Mouse (Mus musculus) thymus, postnatal 14 days (tissue): ENCODE measurements around the gene Tefm.
"Not testable (repeated sequence)": the region's sequence is repeated elsewhere in the genome, so short reads cannot be mapped to it uniquely, and the experiment has no call there.

Experiments
- DNase-seq: peaks from one replicate; pipeline ENCODE4 v3.0.0; 2021

Tefm gene

DNA sequence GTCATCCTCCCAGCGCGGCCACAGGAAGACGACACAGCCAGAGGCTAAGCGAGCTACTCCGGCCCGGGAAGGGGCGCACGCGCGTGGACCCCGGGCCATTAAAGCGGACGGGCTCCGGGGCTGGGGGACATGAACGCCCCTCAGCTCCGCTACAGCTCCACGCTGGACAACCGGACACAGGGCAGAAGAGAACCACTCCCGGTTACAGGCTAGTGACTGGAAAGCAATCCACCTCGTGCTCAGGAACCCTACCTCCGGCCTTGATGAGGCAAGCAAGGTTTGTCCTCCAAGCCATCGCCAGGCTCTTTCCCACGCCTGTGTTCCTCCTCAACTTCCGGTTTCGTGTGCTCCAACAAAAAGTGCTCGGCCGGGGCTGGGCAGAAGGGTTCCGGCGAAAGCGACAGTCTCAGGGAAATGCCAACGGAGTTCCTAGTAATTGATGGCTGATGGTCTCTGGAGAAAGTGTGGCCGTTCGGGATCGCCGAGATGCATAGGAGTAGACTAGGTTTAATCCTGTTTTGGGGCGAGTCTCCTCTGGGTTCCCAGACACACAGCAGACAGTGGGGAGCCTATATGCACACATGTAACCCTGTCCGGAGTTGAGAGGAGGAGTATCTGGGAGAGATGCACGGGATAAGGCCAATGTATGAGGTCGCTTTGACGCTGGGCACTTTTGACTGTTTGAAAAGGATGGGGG, at the start of gene Tefm:
Gene Tefm (minus strand): TSS at position 351 of the 697 bp plus-strand sequence.
- DNase-seq, result peak; percentile 82

DNA sequence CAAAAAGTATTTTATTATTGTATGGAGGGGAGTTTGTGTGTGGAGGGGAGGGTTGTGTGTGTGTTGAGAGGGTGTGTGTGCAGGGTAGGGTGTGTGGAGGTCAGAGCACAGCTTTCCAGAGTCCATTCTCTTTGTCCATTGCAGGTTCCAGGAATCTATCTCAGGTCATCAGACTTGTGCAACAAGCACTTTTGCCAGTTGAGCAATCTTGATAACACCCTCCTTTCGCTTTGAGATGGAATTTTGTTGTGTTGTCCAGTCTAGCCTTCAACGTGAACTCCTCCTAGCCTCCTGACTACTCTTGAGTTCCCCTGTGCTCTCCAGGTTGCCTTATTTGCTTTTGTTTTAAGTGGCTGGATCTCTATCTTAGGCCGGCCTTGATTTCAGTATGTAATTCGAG, 48.3 kb upstream of the Tefm start:
- no peak for DNase-seq

DNA sequence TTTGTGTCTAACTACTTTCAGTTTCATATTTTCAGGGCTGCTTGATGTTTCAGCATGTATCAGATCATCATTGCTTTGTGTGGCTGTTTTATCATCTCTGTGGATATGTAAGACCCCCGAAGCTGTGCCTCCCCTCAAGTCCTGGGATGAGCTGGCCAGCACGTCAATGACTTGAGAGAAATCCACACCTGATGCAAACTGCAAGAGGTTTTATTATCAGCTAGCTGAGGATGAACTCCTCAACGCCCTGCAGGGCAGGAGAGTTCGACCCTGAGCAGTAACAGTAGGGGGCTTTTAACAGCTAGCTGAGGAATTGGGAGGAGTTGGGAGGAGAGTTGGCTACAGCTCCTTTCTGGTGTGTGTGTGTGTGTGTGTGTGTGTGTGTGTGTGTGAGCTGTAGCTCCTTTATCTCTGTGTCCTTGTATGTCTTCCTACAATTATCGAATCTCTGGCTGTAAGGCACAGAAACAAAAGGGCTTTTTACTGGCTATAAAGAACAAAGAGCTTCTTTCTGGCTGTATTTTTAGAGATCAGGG, 43.5 kb upstream of the Tefm start:
- not testable (repeated sequence) for DNase-seq

DNA sequence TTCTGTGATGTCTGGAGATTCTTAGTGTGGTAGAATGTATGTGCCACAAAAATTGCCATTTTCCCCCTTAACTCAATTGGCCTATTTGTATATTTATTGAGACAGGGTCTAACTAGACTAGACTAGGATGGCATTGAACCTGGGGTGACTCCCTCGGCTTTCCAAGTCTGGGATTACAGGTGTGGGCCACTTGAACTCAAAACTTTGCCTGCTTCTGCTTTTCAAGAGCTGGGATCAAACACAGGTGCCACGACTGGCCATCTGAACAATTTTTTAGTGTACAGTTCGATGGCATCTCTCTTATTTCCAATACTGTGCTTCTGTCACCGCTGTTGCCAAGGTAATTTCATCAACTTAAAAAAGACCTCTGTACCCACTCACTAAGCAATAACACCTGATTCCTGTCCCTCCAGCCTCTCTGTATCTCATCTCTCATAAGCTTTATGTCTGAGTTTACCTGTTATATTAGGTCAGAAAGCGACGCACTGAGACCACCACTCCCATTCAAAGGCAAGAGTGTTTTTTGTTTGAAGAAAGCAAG, 42.6 kb upstream of the Tefm start:
- no peak for DNase-seq

DNA sequence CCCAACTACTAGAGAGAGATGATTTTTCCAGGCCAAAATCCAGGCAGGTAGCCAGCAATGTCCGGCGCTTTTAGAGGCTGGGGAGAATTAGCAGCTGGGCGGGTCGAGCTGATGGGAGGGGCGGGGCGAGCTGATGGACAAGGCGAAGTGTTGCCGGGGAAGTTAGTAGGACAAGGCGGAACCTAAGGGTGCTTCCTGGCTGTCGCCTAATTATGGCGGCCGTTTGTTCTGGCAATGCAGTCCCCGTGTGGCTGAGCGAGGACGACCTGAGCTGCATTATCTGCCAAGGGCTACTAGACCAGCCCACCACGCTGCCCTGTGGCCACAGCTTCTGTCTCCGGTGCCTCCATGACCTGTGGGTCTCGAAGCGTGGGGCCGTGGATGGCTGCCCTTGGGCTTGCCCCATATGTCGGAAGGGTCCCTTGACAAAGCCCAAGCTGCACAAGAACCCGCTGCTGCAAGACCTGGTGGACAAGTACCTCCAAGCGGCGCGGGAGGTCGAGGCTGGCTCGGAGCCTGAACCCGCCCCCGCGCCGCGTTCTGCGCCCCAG, 41.8 kb upstream of the Tefm start, which contains the start of gene Rnf135:
Gene Rnf135 (plus strand): TSS at position 147 of the 551 bp plus-strand sequence.
- peak; percentile 57 for DNase-seq

DNA sequence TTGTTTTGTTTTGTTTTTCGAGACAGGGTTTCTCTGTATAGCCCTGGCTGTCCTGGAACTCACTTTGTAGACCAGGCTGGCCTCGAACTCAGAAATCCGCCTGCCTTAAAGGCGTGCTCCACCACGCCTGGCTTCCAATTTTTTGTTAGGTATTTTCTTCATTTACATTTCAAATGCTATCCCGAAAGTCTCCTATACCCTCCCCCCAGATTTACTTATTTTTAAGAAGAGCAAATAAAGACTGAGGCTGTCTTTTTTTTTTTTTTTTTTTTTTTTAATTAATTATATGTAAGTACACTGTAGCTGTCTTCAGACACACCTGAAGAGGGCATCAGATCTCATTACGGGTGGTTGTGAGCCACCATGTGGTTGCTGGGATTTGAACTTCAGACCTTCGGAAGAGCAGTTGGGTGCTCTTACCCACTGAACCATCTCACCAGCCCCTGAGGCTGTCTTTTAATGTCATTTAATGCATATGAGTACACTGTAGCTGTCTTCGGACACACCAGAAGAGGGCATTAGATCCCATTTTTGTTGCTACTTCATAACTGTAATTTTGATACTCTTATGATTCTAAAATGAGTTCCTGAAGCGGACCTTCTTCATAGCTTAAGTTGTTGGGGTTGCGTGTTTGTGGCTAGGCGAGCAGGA, 41.2 kb upstream of the Tefm start:
- not testable (repeated sequence) for DNase-seq

DNA sequence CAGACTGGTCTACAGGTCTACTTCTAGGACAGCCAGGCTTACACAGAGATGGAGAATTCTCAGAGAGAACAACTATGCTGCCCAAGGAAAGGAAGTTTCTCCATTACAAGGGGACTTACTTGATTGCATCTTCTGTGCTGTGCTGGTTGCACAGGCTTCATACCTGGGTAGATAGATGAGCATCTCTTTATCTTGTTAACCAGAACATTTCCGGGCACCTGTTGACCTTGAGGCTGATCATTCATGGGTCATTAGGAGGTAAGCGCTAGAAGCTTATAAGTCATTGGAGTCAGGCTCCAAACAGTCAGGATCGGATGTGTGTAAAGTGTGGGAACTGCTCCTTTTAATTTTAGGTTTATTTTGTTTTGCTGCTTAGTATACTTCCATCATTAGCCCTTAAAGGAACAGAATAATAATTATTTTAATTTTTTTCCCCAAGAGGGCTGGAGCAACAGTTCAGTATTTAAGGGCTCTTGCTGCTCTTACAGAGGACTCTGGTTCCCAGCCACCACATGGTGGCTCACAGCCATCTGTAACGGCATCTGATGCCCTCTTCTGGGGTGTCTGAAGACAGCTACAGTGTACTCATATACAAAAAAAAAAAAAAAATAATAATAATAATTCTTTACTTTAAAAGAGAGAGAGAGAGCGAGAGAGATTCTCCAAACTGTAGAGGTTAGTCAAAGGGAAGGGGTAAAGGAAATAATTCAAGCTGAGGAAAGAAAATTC, 39.2 kb upstream of the Tefm start:
- no peak for DNase-seq

DNA sequence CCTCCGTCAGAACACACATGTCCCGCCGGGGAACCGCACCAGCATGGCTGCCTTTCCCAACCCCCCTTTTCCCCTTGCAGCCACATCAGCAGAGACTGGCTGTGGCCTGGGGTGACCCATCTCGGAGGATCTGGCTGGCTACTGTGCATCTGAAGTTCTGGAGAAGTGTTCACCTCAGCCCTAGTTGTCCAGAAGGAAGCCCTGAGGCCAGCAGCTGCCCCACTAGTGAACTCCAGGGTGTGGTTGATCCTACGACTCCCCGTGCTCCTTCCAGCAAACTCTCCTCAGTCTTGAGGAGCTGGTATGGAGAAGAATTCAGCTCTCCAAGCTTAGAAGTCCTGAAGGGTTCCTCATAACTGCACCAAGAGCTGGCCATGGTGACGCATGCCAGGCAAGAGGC, 36.3 kb upstream of the Tefm start:
- no peak for DNase-seq

DNA sequence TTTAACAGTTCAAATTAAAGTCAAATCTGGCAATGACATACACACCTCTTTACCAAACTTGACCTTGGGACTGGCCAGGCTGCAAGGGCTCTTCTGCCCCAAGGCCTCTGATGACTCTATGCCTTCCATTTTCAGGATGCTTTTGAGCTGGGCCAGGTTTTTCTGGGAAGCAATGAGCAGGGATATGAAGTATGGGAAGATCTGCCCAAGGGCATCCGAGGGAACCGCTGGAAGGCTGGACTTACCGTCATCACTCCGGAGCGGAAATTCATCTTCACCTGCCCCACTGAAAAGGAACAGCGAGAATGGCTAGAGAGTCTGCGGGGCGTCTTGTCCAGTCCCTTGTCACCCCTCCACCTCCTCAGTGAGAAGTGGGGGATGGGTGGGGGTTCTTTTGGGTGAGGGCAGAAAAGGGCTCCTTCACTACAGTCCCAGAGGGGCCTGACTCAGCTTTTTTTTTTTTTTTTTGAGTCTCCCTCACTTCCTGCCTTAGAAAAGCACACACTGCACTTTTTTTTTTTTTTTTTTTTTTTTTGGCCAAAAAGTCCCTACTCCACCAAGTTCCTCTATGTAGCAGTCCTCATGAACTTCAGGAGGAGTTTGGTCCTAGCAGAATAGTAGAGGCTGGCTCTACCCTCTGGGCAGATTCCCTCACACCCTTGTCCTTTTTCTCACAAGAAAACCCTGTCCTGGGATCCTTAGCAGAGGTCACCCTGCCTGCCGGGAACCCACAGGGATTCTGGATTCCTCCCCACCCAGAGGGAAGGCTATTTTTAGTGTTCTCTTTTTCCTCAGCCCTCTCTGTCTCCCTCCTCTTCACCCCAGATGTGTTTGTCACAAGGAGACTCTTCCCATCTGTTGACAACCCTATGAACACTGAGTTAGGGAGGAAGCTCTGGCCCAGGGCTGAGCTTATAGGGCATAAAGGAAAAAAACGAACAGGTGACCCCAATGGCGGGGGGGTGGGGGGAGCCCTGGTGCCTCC, 35.2 kb upstream of the Tefm start:
- peak; percentile 27 for DNase-seq

DNA sequence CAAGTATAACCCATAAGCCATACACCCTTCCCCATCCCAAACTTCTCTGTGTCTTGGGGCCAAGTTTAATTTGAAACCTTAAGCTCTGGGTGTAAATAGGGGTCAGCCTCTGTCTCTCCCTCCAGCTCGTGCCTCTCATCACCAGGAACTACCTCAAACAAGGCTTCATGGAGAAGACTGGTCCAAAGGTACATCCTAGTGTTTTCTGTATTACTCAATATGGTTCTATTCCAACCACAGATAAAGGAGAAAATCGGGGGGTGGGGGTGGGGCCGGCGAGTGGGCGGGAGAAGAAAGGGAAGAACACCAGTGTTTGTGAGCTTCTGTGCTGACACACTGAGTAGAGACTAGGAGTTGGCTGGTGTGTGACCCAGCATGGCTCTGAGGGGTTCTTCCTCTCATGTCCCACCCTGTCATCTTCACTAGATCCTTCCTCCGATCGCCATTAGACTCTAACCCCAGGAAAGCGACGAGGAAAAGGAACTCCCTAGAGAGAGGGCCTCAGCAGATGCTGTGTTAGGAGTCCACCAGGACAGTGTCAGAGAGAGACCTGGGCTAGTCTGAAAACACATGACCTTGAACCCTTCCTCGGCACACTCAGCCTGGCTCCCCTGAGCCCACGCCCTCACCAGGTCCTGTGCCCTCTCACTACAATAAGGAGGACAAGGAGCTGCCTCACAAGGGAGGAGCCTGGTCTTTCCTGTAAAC, 32.1 kb upstream of the Tefm start:
- DNase-seq, result no peak

DNA sequence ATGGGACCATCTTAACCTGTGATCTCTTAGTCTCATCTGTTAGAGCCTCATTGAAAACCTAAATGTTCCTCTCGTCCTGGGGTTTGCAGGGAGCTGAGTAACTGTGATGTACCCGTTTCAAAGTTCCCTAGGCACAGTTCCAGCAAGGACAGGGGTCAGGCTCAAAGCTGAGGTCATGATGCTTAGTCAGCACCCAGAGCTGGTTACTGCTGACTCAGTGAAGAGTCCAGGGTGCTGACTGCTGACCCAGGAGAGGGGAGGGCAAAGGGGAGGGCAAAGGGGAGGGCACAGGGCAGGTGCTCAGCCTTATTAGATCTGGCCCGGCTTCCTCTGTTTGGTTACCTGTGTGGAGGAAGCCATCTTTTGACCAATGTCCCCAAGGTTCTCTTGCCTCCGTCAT, 29.9 kb upstream of the Tefm start:
- DNase-seq, result no peak

DNA sequence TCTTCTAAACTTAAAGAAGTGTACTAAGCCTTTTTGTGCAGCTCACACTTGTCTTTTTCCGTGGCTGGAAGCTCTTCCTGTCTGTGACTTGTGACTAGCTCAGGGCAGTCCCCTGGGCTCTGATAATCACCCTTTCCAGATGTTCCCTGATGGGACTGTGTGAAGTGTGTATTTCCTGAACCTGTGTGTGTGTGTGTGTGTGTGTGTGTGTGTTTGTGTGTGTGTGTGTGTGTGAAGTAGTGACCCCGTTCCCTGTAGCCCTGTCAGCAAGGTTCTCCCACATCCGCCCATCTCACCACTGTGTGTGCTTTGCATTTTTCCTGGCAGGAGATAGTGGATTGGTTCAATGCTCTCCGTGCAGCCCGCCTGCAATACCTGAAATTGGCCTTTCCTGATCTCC, 28.4 kb upstream of the Tefm start:
- DNase-seq, result no peak

DNA sequence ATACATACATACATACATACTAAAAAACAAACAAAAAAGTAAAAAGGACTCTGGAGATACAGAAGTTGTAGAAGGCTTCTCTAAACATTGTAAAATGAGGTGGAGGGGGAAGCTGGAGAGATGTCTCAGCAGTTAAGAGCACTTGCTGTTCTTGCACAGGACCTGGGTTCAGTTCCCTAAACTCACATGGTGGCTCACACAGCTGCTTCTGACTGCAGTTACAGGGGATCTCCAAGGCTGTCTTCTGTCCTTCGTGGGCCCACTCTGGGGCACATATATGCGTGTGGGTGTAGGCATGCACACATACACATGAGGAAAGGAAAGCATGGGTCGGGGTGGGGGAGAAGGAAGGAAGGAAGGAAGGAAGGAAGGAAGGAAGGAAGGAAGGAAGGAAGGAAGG, 27.7 kb upstream of the Tefm start:
- no peak for DNase-seq

DNA sequence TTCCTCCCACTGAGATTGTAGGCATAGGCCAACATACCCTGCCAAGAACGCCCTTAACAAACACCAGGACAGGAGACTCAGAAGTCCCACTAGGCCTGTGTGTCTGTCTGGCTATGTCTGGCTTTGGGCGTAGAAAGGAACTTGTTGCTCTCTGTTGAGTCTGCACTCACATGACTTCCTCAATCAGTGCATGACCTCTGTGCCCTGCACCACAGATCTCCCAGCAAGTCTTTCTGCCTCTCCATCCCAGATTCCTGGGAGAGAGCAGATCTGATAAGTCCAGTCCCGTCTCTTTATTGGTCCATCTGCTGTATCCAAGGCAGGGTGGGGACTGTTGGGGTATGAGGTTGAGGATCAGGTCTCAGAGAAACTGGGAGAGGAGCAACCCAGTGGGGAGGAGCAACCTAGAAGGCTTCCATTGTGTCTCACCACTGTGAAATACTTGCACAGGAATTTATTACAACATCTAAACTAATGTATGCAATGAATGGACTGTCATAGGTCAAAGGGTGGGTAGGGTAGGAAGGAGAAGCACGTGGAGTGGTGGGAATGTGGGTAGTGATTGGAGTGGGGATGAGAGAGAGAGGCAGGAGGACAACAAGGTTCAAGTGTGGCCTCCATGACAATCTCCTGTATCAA, 26.8 kb upstream of the Tefm start:
- DNase-seq, result no peak

DNA sequence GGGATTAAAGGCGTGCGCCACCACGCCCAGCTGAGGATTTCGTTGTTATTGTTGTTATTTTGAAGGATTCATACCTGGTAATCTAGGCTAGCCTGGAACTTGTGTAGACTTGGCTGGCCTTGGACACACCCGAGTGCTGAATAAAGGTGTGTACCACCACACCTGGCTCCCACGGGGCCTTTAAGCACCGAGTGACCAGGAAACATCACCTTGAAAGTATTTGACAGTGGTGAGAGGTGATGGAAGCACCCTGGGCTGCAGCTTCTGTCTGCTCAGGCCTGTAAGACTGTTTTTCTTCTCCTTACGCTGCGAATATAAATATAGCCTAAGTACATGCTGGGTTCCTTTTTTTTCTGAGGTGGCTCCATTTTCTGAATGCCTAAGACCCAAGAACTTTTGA, 26.1 kb upstream of the Tefm start:
- no peak for DNase-seq

DNA sequence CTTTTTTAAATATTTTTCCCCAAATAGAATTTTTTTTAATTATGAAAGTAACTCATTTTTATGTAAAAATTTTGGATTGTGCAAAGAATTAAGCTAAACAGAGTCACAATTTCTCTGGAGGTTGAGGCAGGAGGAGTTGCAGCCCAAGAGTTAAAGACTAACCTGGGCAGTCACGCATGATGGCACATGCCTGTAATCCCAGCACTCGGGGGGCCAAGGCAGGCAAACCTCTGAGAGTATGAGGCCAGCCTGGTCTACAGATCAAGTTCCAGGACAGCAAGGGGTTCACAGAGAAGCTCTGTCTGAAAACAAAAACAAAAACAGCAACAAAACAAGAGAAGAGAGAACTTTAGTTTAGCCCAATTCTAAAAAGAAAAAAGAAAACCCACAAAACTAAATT, 22.2 kb upstream of the Tefm start:
- DNase-seq, result no peak

DNA sequence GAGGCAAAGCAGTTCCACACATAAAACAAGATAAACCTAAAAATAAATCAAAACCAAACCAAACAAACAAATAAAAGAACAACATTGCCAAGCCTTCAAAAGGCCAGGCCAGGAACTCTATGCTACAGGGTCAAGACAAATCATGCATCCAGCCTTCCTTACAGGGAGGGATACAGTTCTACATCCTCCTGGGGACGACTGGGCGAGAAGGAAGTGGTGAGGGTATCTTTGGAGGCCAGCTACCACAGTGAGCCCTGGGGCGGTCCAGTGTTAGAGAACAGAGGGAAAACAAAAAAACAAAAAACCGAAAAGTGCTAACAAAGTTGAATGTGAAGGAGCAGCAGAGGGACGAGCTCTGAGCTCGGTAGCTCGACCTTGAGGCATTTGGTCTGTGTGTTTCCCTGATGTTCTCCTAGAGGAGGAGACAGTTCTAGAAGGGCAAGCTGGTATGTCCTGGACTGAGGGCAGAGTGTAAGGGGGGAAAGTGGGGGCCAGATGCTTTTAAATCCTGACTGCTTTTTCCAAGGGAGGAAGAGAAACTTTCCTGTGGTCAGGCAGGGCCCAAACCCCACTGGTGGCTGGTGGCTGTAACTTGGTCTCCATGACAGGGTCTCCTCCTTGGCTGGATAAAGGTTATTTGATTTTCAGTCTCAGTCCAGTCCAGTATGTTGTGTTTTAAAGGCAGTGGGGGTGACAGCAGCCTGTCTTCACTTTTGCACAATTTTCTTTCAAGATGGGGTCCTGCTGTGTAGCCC, 21.6 kb upstream of the Tefm start:
- DNase-seq, result no peak

DNA sequence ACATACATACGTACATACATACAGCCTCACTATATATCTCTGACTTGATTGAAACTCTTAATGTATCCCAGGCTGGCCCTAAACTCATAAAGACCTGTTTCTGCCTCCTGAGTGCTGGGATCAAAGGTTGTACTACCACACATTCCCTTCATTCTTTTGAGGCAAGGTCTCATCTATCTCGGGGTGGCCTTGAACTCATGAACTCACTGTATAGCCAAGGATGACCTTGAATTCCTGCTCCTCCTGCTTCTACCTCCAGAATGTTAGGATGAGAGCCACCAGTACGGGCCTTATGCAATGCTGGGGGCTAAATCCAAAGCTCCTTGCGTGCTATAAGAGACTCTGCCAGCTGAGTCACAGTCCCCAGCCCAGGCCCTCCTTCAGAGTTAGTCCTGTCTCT, 19.1 kb upstream of the Tefm start:
- no peak for DNase-seq

DNA sequence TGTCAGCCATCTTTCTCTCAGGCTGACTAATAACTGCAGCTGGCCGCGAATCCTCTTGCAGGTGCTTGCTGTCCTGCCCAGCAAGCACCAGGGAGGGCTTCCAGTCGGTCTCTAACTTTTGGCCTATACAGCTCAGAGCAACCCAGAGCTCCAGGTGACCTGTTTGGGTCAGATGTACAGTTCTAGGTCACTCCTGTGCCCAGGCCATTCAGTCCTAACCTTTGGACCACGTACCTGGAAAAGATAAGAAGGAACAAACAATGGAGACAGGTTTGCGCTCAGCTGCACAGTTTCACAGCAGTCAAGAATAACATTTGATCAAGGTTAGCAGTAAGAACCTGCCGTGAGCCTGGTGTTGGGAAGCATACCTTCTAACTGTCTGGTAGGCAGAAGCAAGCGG, 17.0 kb upstream of the Tefm start:
- DNase-seq, result no peak

DNA sequence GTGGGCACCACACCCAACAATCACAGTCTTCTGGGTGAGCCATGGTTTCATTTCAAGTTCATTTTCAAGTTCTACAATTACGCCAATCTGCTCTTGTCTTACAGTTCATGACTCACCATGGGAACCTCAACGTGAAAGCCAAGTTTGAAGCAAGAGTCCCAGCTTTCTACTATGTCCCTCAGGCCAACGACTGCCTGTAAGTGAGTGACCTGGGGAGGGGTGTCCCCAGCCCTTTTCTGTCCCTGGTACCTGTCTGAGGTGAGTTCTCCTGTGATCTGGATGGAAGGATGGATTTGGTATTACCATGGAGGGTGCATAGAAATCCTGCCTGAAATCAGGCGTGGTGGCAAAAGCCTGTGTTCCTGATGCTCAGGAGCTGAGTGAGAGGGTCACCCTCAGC, 14.9 kb upstream of the Tefm start:
- DNase-seq, result no peak
